Mouse (Mus musculus) liver (tissue): ENCODE data around the gene Slc13a5.

Experiments
- DNase-seq: peaks from one replicate; pipeline ENCODE4 v3.0.0-alpha.2; 2020; ENCODE audit warnings: mixed read lengths

The Slc13a5 gene

DNA sequence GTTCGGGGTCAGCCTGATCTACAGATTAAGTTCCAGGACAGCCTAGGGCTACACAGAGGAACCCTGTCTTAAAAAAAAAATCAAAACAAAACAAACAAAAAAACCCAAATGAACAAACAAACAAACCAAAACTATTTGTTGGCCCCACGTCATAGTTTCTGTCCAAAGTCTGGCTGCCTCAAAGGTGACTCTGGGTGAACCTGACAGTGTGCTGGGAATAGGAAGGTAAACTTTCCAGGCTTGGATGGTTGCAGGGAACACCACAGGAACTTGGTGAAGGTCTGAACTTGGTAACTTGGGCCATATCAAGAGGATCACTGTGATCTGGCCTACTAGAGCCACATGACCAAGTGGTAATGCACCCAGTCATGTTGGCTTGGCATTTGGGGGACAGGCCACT, 10.6 kb downstream of the Slc13a5 start:
- no peak for DNase-seq

DNA sequence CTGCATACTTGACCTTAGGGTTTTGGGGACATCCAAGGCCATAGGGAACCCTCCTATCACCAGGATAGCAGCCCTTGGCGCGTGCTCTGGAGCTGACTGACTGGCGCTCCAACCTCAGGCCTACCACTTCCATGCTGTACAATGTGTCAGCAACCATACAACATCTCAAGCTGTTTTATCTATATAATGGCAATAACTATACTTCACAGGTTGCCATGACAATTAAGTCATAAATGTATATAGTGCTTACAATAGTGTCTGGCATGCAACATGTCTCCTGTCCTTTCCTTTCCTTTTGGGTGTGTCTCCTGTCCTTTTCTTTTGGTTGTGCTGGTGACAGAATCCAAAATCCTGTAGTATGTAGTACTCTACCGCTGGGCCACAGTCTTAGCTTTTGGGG, 11.4 kb downstream of the Slc13a5 start:
- no peak for DNase-seq

DNA sequence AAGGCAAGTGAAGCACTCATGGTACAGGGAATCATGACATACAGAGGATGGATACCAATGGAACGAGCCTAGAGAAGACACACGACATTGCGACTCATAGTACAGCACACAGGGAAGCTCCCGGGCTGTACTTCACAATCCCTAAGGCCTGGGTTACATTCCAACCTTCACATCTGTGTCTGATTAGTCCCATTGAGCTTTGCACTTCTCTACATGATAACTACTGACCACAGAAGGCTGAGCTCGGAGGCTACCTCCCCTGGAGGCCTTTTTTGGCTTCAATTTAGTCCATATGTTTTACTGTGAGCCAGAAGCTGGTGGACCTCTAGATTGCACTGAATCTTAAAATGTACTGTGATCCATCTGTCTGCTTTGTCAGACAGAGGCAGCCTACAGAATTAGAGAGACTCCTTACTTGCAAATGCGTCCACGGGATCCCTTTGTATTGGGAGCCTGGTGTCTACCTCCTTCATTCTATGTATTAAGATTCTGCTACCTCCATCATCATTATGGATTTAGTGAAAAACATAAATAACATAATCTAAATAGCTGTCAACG, 21.7 kb downstream of the Slc13a5 start:
- DNase-seq: no peak

DNA sequence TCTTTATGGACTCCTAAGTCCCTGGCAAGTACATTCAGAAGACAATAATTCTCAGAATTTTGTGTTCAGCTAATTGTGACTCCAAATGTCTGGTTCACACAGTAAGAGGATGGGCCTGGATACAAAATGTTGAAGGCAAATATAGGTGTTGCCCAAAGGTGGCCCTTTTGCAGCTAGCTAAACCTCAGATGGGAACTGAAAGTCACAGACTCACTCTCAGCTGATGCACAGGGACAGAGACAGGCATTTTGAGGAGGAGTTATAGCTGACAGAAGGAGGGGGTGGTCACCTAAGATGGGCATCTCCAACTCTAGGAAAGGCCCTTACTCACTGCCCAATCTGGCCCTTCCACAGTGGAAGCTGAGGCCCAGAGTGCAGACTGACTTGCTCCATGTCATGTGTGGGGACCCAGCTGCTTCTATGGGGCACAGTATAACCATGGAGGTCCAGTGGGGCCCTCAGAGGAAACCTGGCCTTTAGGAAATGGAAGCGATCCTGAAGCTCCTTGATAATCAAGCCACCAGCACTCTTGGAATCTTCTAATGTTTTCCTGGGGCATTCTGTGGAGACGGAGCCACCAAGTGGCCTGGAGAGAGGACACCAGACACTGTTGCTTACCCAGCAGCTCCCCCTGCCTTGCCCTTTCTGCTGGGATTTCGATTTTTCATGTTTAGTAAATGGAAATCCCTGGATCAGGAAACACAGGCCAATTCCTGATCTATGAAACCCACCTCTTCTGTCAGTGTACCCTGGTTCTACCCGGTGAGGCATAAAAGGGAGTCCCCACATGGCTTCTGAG, 26.8 kb downstream of the Slc13a5 start:
- DNase-seq: no peak

DNA sequence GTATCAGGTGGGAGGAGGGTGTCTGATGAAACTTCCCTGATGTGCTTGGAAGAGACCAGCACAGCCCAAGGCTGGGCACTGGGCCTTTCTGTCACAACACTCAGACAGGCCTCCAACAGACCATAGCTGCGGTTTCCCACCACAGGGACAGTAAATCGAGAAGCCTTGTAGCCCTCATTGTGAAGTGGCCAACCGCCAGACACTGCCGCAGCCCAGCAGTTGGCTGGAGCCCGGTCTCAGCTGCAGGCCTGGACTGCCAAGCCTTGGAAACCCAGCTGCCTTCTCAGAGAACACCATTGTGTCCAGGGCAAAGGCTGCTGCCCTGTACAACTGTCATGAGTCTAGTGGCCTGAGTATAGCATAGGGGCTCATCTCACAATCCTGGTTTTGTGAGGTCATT, 33.0 kb downstream of the Slc13a5 start:
- no peak for DNase-seq

DNA sequence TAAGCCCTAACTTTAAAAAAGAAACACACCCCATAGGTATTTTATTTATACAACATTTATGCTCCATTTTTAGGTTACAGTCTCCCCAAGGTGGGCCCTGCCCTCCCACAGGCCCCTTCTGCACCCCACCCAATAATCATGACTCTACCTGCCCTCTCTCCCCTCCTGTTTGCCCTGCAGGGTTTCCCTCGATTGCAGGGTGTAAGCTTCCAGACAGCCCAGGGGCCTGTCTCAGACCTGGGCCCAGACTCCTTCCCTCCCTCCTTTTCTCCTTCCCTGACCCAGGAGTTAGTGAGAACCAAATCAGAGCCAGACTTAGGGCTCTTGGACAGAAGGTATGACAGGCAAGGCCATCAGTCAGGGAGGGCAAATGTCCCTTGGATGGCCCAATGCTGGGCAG, 34.0 kb downstream of the Slc13a5 start:
- no peak for DNase-seq

DNA sequence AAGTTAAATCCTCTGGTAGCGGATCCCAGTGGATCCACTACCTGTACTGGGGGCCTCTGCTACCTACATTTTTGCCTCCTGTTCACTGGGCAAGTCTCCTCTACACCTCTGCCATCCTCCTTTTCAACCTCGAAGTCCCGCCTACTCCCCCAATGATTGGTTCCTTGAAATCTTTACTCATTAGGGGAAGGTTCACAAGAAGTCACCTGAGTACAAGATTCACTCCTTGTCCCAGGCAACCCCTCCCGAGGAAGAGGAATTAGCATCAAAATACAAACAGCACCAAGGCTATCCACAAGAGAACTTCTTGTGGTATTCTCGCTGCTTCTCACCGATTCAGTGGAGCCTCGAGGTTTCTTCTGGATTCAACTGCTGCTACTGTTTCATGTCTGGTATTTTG, 35.0 kb downstream of the Slc13a5 start:
- DNase-seq: no peak

DNA sequence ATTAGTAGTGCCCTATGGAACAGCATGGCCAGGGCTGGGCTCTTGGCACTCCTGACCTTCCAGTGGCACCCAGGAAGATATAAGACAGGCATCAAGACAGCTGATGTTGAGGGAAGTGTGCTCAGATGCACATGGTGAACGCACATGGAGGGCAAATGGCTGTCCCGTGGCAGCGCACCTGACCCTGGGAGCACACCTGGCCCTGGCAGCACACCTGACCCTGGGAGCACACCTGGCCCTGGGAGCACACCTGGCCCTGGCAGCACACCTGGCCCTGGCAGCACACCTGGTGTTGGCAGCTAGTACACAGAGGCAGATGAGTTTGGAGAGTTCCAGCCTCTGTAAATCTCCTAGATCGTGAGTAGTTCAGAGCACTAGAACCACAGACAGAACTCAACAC, 38.5 kb downstream of the Slc13a5 start:
- DNase-seq: no peak

DNA sequence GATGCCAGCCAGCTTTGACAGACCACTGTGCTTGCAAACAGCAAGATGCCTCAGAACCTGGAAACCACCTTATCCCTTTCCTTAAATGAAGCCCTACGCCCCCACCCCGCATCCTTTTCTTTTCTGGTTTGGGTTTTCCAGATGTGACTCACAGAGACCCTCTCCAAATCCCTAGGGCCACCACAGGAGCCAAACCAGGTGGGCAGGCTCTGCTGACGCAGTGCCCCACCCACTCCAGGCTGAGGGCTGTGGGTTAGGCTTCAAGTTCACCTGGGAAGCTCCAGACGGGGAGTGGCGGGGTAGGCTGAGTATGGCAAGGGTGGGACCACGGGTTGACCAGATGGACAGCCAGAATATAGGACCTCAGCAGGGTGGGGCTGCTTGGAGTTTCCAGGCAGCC, 40.1 kb downstream of the Slc13a5 start:
- DNase-seq: no peak

DNA sequence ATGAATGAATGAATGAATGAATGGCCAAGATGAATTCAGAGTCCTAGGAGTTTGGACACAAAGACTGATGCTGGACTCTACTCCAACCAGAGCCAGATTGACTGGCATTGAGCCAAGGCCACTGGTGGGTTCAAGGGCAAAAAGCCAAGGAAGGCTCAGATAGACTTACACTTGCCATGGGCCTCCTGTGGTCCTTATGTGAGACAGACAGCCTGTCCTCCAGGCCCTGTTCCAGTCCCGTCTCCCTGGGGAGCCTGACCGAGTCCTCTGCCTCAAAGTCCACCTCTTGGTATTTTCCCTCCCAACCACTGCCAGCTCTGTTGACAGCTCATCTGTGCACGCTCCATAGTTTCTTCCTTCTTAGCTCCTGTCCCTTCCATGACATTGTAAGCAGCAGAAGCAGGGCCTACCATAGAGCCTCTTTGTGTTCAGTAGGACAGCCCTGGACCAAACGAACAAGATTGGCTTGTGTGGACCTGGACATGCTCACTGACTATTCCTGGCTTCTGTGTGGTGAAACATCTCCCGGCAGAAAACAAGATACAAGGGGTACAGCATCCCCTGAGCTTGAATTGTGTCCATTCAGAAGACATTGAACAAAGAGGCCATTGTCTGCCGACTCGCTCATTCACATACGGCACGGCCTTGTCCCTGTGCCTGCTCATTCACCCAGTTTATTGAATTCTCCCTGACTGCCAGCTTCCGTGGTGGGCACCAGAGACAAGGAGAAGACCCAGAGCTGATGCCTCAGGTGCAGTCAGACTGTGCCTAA, 40.8 kb downstream of the Slc13a5 start:
- no peak for DNase-seq

DNA sequence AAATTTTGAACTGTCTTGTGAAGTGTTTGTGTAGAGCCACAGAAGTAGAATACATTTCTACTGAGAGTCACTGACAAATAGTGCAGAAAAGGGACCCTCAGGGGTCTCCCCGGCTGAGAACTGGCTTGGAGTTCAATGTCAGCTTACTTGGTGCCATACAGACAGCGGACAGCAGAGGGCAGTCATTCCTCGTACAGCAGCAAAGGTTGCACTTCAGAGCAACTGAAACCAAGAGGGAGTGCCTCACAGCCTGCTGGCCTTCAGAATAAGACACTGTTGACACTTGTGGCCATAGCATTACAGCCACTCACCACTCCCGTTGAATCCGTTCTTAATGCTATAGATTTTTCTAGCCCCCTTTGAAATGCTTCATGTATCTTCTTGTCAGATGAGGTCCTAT, 42.2 kb downstream of the Slc13a5 start:
- DNase-seq: peak; percentile 63

DNA sequence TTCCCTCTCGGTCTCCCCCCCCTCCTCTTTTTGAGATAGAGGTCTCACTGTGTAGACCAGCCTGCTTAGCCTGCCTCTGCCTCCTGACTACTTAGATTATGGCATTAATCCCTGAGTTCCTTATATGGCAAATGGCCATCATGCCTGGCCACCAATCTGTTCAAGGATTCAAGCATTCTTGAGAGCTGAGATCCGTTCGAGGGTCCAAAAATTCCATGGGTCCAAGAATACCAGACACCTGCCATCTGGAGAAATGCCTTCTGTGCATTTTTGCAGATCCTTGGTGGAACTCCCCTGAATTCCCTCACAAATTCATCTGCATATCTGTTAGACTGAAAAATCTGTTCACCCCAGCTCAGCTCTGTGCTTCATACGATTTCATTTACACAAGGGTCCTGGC, 43.6 kb downstream of the Slc13a5 start:
- no peak for DNase-seq

DNA sequence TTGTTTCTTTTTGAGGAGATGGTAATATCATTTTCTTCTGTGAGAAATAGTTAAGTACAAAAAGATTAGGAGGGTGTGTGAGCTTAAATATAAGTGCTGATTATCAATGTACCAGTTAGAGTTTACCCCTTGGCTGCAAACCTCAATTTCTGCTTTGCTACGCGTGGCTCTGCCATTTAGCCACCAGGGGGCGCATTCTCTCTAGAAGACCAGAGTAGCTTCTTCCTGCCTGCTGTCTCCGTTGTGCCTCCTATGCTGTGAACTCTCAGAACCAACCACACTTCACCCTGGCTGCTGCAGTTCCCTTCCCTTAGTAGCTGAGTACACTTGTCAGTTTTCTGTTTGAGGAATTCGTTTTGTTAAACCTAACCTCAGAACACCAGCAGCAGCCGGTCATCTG, 45.7 kb downstream of the Slc13a5 start:
- peak; percentile 78 for DNase-seq

DNA sequence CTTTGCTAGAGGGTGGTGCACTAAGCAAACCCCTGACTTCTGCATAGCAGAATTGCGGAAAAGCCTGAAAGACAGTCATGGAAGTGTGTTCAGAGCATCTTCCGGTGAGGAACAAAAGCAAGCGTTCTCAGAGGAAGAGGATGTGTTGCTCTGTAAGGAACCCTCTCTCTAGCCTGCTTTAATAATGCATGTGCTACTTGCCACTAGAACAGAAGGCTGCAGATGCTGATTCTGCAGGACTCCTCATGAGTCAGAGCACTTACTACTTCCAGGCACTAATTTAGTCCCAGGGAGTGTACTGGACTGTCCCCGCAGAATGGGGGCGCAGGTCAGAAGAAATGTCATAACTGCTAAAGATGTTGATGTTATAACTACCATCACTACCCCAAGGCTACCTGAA, 49.9 kb downstream of the Slc13a5 start:
- no peak for DNase-seq

DNA sequence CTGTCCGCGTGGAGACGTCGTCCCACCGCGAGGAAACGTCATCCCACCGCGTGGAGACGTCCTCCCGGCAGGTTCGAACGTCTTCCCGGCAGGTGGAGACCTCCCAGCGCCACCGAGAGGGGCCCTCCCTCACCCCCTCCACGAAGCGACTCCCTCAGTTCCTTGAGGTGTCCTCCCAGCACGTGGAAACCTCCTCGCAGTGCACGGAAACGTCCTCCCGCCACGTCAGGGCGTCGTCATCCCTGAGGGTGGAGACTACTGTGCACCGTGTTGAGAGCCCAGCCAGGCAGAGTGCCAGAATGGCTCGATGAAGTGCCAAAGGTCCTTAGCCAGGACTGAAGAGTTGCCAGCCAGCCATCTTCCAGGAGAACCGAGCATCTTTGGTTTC, 51.6 kb downstream of the Slc13a5 start, which contains the start of gene Med31:
Gene Med31 (minus strand): TSS at position 183 of the 388 bp plus-strand sequence.
- peak; percentile 65 for DNase-seq

DNA sequence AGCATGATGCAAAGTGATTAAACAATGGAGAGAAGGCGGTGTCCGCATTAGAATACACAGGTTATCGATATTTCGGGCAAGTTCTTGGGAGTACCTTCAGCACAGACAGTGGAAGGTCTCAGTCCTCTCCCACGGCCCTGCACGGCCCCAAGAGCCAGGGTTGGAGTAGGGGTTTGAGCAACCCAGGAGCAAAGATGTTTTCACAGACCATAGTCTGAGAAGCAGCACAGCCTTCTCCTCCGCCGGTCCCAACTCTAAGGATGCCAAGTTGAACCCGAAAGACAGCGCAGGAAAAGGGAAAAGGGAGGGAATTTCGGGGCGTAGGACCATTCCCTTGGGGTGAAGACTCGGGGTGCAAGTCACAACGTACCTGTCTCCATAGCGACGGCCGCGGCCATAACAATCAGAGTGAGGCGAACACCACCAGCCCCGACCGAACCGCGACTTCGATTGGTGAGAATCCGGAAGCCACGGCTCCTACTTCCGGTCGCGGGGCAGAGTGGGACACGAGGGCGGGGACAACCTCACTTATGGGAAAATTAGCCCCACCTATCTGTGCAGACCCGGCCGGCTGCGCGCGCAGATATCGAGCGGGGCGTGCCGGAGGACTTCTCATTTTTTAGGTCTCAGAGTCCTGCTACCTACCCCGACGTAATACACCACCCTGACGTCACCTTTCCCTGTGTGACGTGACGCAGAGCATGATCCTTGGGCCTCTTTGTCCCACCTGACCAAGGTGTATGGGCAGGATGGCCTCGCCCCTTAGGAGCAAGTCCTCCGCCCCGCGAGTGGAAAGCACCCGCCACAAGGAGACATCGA, 52.2 kb downstream of the Slc13a5 start:
- peak; percentile 97 for DNase-seq

DNA sequence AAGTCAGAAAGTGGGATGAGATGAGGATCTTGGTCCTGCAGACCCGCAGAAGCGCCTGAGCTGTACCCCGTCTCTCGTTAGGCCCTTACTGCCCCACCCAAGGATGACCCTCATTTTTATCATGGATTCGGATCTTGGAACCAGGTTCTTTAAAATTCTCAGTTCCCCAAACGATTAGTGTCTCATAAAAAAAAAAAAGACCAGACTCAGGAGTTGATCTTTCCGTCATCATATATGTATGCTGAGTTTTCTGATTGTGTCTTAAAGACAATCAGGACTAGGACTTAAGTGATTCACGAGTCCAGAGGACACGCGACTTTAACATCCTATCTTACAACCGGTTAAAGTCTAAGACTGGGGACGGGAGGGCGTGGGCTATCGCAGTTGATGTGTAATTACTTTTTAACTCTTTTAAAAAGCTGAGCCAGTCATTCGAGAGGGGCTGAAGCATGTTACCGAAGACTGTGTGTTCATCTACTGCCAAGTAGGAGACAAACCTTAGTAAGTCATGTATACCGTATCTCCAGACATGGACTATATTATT, 59.1 kb downstream of the Slc13a5 start:
- DNase-seq: no peak

DNA sequence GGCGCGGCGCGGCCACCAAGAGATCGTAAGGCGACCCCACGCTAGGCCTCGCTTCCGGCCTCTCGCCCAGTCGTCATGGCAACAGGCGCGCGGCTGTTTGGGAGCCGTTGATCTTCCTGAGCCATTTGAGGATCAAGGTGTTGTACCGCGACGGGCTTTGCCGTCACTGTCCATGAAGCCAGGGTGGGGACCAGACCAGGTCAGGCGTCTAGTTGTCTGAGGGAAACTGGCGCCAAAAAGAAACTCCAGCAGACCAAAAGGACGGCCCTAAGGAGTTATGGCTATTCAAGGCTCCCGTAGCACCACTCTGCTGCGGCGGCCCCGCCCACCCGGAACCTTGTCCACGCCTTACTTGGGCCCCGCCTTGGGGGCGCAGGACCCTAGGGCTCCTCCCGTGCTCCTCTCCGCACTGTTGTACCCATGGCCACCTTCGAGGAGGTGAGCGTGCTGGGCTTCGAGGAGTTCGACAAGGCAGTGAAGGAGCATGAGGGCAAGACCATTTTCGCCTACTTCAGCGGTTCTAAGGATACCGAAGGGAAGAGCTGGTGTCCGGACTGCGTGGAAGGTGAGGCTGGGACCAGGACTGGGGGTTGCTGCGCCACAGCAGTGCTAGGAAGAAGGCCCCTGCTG, 59.7 kb downstream of the Slc13a5 start, which contains the start of the genes 4933427D14Rik and Txndc17:
Gene 4933427D14Rik (minus strand): TSS at position 256 of the 630 bp plus-strand sequence.
Gene Txndc17 (plus strand): TSS at position 344 of the 630 bp plus-strand sequence.
- DNase-seq: peak; percentile 89

DNA sequence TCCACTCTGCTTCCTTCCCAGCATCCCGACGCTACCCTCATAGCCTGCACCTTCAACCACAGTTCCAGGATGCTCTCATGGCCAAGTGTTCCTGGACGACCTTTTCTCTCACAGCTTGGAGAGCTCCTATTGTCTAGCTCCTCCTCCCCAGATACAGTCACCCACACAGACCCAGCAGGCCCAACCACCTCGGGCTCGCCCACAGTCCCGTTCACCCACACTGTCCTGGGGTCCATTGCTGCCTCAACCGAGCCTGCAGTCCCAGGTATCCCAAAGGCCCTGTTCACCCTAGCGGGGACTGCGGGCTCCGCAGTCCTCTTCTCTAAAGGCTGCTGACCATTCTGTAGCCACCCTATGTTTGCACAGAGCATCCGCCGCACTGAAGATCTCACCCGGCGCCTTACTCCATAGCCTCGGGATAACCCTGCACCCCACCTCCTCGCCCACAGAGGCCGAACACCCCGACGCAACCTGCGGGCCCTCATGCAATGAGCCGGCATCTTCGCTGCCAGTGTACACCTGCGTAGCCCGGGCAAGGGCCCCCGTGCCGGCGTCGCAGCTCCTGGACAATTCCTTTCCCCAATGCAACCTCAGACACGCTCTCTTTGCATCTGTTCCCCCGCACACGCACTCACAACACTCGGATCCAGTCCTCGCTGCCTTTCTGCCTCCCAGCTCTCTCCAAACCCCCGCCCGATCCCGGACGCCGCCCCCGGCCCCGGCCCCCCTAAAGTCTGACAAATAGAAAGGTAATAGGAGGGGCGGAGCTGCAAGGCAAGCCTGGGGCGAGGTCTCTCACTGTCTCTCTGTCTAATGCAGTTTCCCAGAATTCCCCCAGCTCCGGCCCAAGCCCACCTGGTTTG, 60.5 kb downstream of the Slc13a5 start, which contains the start of gene Gm43951:
Gene Gm43951 (minus strand): TSS at position 500 of the 863 bp plus-strand sequence.
- peak; percentile 20 for DNase-seq

DNA sequence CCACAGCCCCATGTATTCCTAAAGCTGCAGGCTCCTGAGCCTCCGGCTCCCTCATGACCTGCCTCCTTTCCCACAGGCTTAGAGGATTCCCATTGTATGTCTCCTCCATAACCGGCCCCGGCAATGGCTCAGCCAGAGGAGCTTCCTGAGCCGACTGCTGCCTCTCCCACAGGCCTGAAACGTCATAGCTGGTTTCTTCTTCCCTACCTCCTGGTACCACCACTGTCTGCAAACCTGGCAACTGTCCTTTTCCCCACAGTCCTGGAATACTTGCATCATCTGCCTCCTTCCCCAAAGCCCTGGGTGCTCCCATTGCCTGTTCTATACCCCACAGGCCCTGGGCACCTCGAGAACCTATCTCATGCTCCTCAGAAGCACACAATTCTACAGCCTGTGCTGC, 61.8 kb downstream of the Slc13a5 start:
- no peak for DNase-seq

DNA sequence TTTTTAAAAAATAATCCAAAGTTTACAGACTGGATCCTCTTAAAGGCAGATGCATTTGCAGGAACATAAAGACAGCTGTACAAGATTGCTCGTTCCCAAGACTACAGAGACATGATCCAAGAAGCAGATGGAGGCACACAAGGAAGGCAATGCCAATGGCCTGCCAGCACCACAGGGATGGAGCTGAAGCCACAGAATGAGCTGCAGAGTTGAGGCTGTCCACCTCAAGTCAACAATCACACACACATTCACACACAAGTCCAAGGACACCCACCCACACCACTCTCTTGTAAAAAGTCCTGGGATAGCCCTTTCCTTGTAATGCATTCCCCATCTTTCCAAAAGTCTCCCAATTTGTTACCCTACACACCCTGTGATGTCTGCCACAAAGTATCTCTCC, 63.6 kb downstream of the Slc13a5 start:
- DNase-seq: no peak
